In the genomic region with DNA sequence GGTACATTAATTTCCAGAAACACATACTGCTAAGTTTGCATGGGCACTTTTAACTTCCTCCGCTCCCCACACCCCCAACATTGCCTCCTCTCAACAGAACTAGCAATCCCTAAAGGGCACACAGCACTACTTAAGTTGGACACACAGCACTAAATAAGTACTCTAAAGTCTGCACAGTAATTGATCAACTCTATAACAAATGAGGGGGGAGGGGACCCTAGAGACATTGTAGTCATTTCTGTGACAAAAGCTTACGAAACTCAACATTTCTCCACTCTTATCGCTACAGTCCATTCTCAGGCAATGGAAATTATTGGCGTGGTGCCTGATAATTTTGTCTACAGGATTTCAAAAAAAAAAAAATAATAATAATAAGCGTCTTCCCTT, we compare ENCODE assay signal across 7 mouse cellular contexts. TPM values are rescaled to one million over a fixed set of nuclear protein-coding genes. Genes with fewer than 3 reads are reported as not detected.
DNase-seq lines count a peak whose midpoint lies in the region; ATAC-seq and TF ChIP-seq lines count a peak whose summit lies in the region.

No protein-coding gene starts in this region.

- H3K27ac ChIP-seq in thymus, adult 2 months (ENCODE audit: control insufficient read depth, insufficient read depth, low read length), result no peak overlapping the region; the same call in 1 of the 2 replicates
- H3K27ac ChIP-seq in forebrain, embryonic 10.5 days, result peak overlapping the region; percentile 98
- no peak overlapping the region for H3K27ac ChIP-seq in hindbrain, embryonic 16.5 days (ENCODE audit: low read depth, low read length)
- no peak overlapping the region for H3K27ac ChIP-seq in midbrain, embryonic 14.5 days (replicated peaks; ENCODE audit: low read depth, low read length)

- peak overlapping the region; percentile 90 for H3K4me2 ChIP-seq in hindbrain, embryonic 16.5 days (ENCODE audit: low read length)
- peak overlapping the region; percentile 91 for H3K4me2 ChIP-seq in midbrain, embryonic 14.5 days (ENCODE audit: low read length)

- no peak for ATAC-seq in hindbrain, embryonic 16.5 days
- no peak for ATAC-seq in midbrain, embryonic 14.5 days (ENCODE audit: low FRiP score, low TSS enrichment)

- H3K4me1 ChIP-seq in thymus, adult 2 months (replicated peaks; ENCODE audit: control insufficient read depth, insufficient read depth, low read length), result peaks cover 11% of the 10 kb centered on the region; the same call in 1 of the 2 replicates
- peaks cover 47% of the 10 kb centered on the region for H3K4me1 ChIP-seq in forebrain, embryonic 10.5 days
- H3K4me1 ChIP-seq in hindbrain, embryonic 16.5 days (ENCODE audit: control insufficient read depth, insufficient read depth, low read depth, low read length), result peaks cover 2% of the 10 kb centered on the region; the same call in 1 of the 2 replicates
- H3K4me1 ChIP-seq in midbrain, embryonic 14.5 days (ENCODE audit: control insufficient read depth, insufficient read depth, low read length), result 0 out of 2 replicates have a peak, but pooled peaks cover 8% of the 10 kb centered on the region

- H3K27me3 ChIP-seq in thymus, adult 2 months (ENCODE audit: control insufficient read depth, insufficient read depth, low read length), result no peaks in the 10 kb centered on the region; the same call in 1 of the 2 replicates
- no peaks in the 10 kb centered on the region for H3K27me3 ChIP-seq in forebrain, embryonic 10.5 days (ENCODE audit: poor library complexity, severe bottlenecking)
- no peaks in the 10 kb centered on the region for H3K27me3 ChIP-seq in hindbrain, embryonic 16.5 days (replicated peaks; ENCODE audit: control insufficient read depth, insufficient read depth, low read length)
- no peaks in the 10 kb centered on the region for H3K27me3 ChIP-seq in midbrain, embryonic 14.5 days (ENCODE audit: control insufficient read depth, insufficient read depth, low read length)

- no peaks in the 10 kb centered on the region for H3K9me3 ChIP-seq in forebrain, embryonic 10.5 days
- no peaks in the 10 kb centered on the region for H3K9me3 ChIP-seq in hindbrain, embryonic 16.5 days (ENCODE audit: control insufficient read depth, low read length)
- H3K9me3 ChIP-seq in midbrain, embryonic 14.5 days (ENCODE audit: control insufficient read depth, low read length), result no peaks in the 10 kb centered on the region

- no peak overlapping the region for H3K4me3 ChIP-seq in thymus, adult 2 months (ENCODE audit: control insufficient read depth, insufficient read depth, low read length)
- peak overlapping the region; percentile 73 for H3K4me3 ChIP-seq in forebrain, embryonic 10.5 days
- H3K4me3 ChIP-seq in hindbrain, embryonic 16.5 days (ENCODE audit: low read length), result peak overlapping the region; percentile 54
- peak overlapping the region; percentile 48 for H3K4me3 ChIP-seq in midbrain, embryonic 14.5 days (replicated peaks; ENCODE audit: low read depth, low read length)

- no peak overlapping the region for H3K9ac ChIP-seq in hindbrain, embryonic 16.5 days (ENCODE audit: low read depth, low read length)
- peak overlapping the region; percentile 48; the same call in 1 of the 2 replicates for H3K9ac ChIP-seq in midbrain, embryonic 14.5 days (replicated peaks; ENCODE audit: low read length)

- no peaks in the 10 kb centered on the region for H3K36me3 ChIP-seq in thymus, adult 2 months (ENCODE audit: control insufficient read depth, insufficient read depth, low read length)
- H3K36me3 ChIP-seq in forebrain, embryonic 10.5 days (replicated peaks), result peaks cover 34% of the 10 kb centered on the region
- H3K36me3 ChIP-seq in hindbrain, embryonic 16.5 days (ENCODE audit: control insufficient read depth, insufficient read depth, low read length), result no peaks in the 10 kb centered on the region
- H3K36me3 ChIP-seq in midbrain, embryonic 14.5 days (ENCODE audit: control insufficient read depth, insufficient read depth, low read length), result no peaks in the 10 kb centered on the region

- 11% methylated on average over 5 of the region's 5 CpGs for WGBS in thymus, adult 2 months
- WGBS in forebrain, embryonic 10.5 days, result 10% methylated on average over 5 of the region's 5 CpGs
- 4% methylated on average over 5 of the region's 5 CpGs for WGBS in hindbrain, embryonic 16.5 days
- 11% methylated on average over 5 of the region's 5 CpGs for WGBS in midbrain, embryonic 14.5 days

- peak; percentile 27 for DNase-seq in thymus, postnatal 0 days (ENCODE audit: low spot score)
- no peak for DNase-seq in thymus, adult 2 months
- DNase-seq in forebrain, embryonic 10.5 days (ENCODE audit: extremely low spot score, low spot score), result no peak
- peak; percentile 22 for DNase-seq in midbrain, embryonic 14.5 days
- DNase-seq in right cerebral cortex, adult 2 months (ENCODE audit: low spot score in 2 of 2), result no peak
- DNase-seq in adrenal gland, postnatal 25 days, result no peak

- TF ChIP-seq CTCF in thymus, adult 2 months (IDR thresholded peaks at IDR 0.05; ENCODE audit: borderline replicate concordance, control insufficient read depth, extremely low read depth, insufficient read depth, low read length, poor library complexity), result no peak

- no peak for TF ChIP-seq POLR2A in thymus, adult 2 months (IDR thresholded peaks at IDR 0.05; ENCODE audit: control insufficient read depth, extremely low read depth, insufficient read depth, low read length, poor library complexity)

RNA-seq across cellular contexts. Expression of gene S1pr1, which starts 0.8 kb away (rescaled TPM):
- polyA plus RNA-seq in thymus, postnatal 0 days (2015; fragmentation: Nextera tagmentation; extraction: Ambion mirVana), result 12.3 and 13.2 TPM in 2 replicates
- 55.6 and 62.8 TPM in 2 replicates for polyA plus RNA-seq in thymus, adult 2 months (2012; rRNA removed)
- polyA plus RNA-seq in forebrain, embryonic 10.5 days (2016; fragmentation: Nextera tagmentation; extraction: Ambion mirVana), result 25.4 and 27.2 TPM in 2 replicates
- polyA plus RNA-seq in hindbrain, embryonic 16.5 days (2015; fragmentation: Nextera tagmentation; extraction: Ambion mirVana), result 37.6 and 39.9 TPM in 2 replicates
- polyA plus RNA-seq in midbrain, embryonic 14.5 days (2014; fragmentation: Nextera tagmentation; extraction: Ambion mirVana), result 26.1 and 32.2 TPM in 2 replicates
- total RNA-seq in adrenal gland, postnatal 25 days (2021), result 15.0 and 16.0 TPM in 2 replicates

Comparison
In these comparisons a context has a peak if more than half of its experiments do, and no peak if none do; other contexts are left out.
1. DNase-seq: peak in thymus, postnatal 0 days (single experiment) and midbrain, embryonic 14.5 days (single experiment); none in thymus, adult 2 months (single experiment), forebrain, embryonic 10.5 days (single experiment), right cerebral cortex, adult 2 months (0 of 2) and adrenal gland, postnatal 25 days (single experiment).